Mouse (Mus musculus) adrenal gland, postnatal 4 days (tissue): ENCODE results near the gene Plxdc2. TPM values are rescaled to one million over a fixed set of nuclear protein-coding genes. Genes with fewer than 3 reads are reported as not detected.

Experiments used
- DNase-seq, 2 experiments: peaks; one replicate each; pipeline ENCODE4 v3.0.0; 2021 to 2022; ENCODE audit warnings: low spot score in 2 of 2, mixed read lengths in 2 of 2
- total RNA-seq, 2 experiments: library from RNA; stranded (reverse); gene quantifications; 2 replicates each; pipeline ENCODE4 v1.2.3; 2021

Gene Plxdc2
- total RNA-seq, 2 experiments from 2014 or later = 22.3 to 25.8 TPM

- DNase-seq = no peak
Observed at GRCm38 (mm10) chr2:16559287-16559686, 203.2 kb downstream of the Plxdc2 start.

- no peak for DNase-seq
Observed at GRCm38 (mm10) chr2:16568263-16568662, 212.2 kb downstream of the Plxdc2 start.

- no peak for DNase-seq
Observed at GRCm38 (mm10) chr2:16571169-16571751, 215.2 kb downstream of the Plxdc2 start.

GRCm38 (mm10) chr2:16576566-16576965 lies 220.5 kb downstream of the Plxdc2 start:
- DNase-seq = no peak

- DNase-seq = no peak
Observed at GRCm38 (mm10) chr2:16578153-16578552, 222.0 kb downstream of the Plxdc2 start.

GRCm38 (mm10) chr2:16588546-16588945 lies 232.4 kb downstream of the Plxdc2 start:
- no peak for DNase-seq

- DNase-seq = no peak
Observed at GRCm38 (mm10) chr2:16595451-16595850, 239.3 kb downstream of the Plxdc2 start.

GRCm38 (mm10) chr2:16598231-16598630 lies 242.1 kb downstream of the Plxdc2 start:
- DNase-seq = no peak

- no peak for DNase-seq
Observed at GRCm38 (mm10) chr2:16604291-16604690, 248.2 kb downstream of the Plxdc2 start.

GRCm38 (mm10) chr2:16607792-16608586 lies 251.9 kb downstream of the Plxdc2 start:
- no peak for DNase-seq

- no peak for DNase-seq
Observed at GRCm38 (mm10) chr2:16642061-16642460, 286.0 kb downstream of the Plxdc2 start.

- DNase-seq = no peak
Observed at GRCm38 (mm10) chr2:16651713-16652112, 295.6 kb downstream of the Plxdc2 start.

- DNase-seq = no peak
Observed at GRCm38 (mm10) chr2:16664516-16664915, 308.4 kb downstream of the Plxdc2 start.

- no peak for DNase-seq
Observed at GRCm38 (mm10) chr2:16668391-16668790, 312.3 kb downstream of the Plxdc2 start.

GRCm38 (mm10) chr2:16682905-16683304 lies 326.8 kb downstream of the Plxdc2 start:
- DNase-seq = no peak

GRCm38 (mm10) chr2:16683739-16684138 lies 327.6 kb downstream of the Plxdc2 start:
- no peak for DNase-seq

GRCm38 (mm10) chr2:16684529-16684928 lies 328.4 kb downstream of the Plxdc2 start:
- DNase-seq = no peak

- DNase-seq = no peak
Observed at GRCm38 (mm10) chr2:16696390-16696789, 340.3 kb downstream of the Plxdc2 start.

- no peak for DNase-seq
Observed at GRCm38 (mm10) chr2:16697181-16697580, 341.1 kb downstream of the Plxdc2 start.

GRCm38 (mm10) chr2:16706227-16706626 lies 350.1 kb downstream of the Plxdc2 start:
- DNase-seq = no peak

GRCm38 (mm10) chr2:16709885-16710284 lies 353.8 kb downstream of the Plxdc2 start:
- DNase-seq = no peak

GRCm38 (mm10) chr2:16731033-16731432 lies 374.9 kb downstream of the Plxdc2 start:
- no peak for DNase-seq

- no peak for DNase-seq
Observed at GRCm38 (mm10) chr2:16734381-16734780, 378.3 kb downstream of the Plxdc2 start.
